Mouse (Mus musculus) thymus, adult 2 months (tissue): Measurements from ENCODE around the gene Tbc1d15. TPM values are rescaled to one million over a fixed set of nuclear protein-coding genes. Genes with fewer than 3 reads are reported as not detected.

Experiments
- DNase-seq: peaks from one replicate; pipeline ENCODE4 v3.0.0; 2021
- H3K27ac ChIP-seq: fragments of 200-500 bp; 2 replicates; pipeline ENCODE4 v1.5.1; 2012; ENCODE audit warnings: low read length, control low read depth; ENCODE audit not compliant: control insufficient read depth, insufficient read depth
- H3K27me3 ChIP-seq: fragments of 200-500 bp; 2 replicates; pipeline ENCODE4 v1.6.1; 2012; ENCODE audit warnings: mild to moderate bottlenecking, low read length, moderate library complexity, mixed read lengths; ENCODE audit not compliant: control insufficient read depth, insufficient read depth
- H3K36me3 ChIP-seq: fragments of 200-500 bp; 2 replicates; pipeline ENCODE4 v1.6.1; 2012; ENCODE audit warnings: mild to moderate bottlenecking, low read length, moderate library complexity; ENCODE audit not compliant: control insufficient read depth, insufficient read depth
- H3K4me1 ChIP-seq: fragments of 200-500 bp; replicated peaks from 2 replicates; pipeline ENCODE4 v1.6.1; 2012; ENCODE audit warnings: low read length; ENCODE audit not compliant: control insufficient read depth, insufficient read depth
- H3K4me3 ChIP-seq: fragments of 200-500 bp; 2 replicates; pipeline ENCODE4 v1.5.1; 2012; ENCODE audit warnings: mild to moderate bottlenecking, low read length, control low read depth, moderate library complexity; ENCODE audit not compliant: control insufficient read depth, insufficient read depth
- CTCF ChIP-seq: fragments of 200-500 bp; IDR thresholded peaks from 2 replicates; pipeline ENCODE4 v1.5.1; 2012; ENCODE audit warnings: mild to moderate bottlenecking, control low read depth, low read length, moderate library complexity, borderline replicate concordance; ENCODE audit not compliant: control insufficient read depth, poor library complexity, insufficient read depth; ENCODE audit errors: extremely low read depth
- POLR2A ChIP-seq: fragments of 200-500 bp; IDR thresholded peaks from 2 replicates; pipeline ENCODE4 v1.6.1; 2012; ENCODE audit warnings: mild to moderate bottlenecking, low read length, control low read depth, moderate library complexity; ENCODE audit not compliant: control insufficient read depth, poor library complexity, insufficient read depth; ENCODE audit errors: extremely low read depth
- WGBS: fragments of 180-500 bp; shearing (Covaris S2); methylation state at CpG from one replicate; pipeline ENCODE4 v1.1.7; 2018; 5-methylcytosine and 5-hydroxymethylcytosine counted together
- polyA plus RNA-seq: library from polyadenylated mRNA; depleted of rRNA; stranded (reverse); fragments of >200 nt; gene quantifications from 2 replicates; pipeline ENCODE4 v1.2.3, GENCODE M21; 2012

The Tbc1d15 gene
- polyA plus RNA-seq, 1 experiment: 8.7 TPM

- TF ChIP-seq CTCF: no peak
- no peak for TF ChIP-seq POLR2A
- no peak overlapping the region for H3K27ac ChIP-seq
- no peak overlapping the region for H3K4me3 ChIP-seq
- H3K27me3 ChIP-seq: no peaks in the 10 kb centered on the region
- peaks cover 34% of the 10 kb centered on the region for H3K36me3 ChIP-seq
- peak; percentile 32 for DNase-seq
- 35% methylated on average over 9 of the region's 9 CpGs for WGBS
- no peaks in the 10 kb centered on the region; the same call in 1 of the 2 replicates for H3K4me1 ChIP-seq
Observed at GRCm38 (mm10) chr10:115235501-115235900, 15.8 kb downstream of the Tbc1d15 start.

- H3K4me1 ChIP-seq: no peaks in the 10 kb centered on the region; the same call in 1 of the 2 replicates
- no peak overlapping the region for H3K27ac ChIP-seq
- H3K4me3 ChIP-seq: no peak overlapping the region
- H3K27me3 ChIP-seq: no peaks in the 10 kb centered on the region
- TF ChIP-seq CTCF: no peak
- TF ChIP-seq POLR2A: no peak
- peaks cover 33% of the 10 kb centered on the region for H3K36me3 ChIP-seq
- WGBS: 81% methylated on average over 3 of the region's 3 CpGs
- no peak for DNase-seq
Observed at GRCm38 (mm10) chr10:115233798-115234197, 17.5 kb downstream of the Tbc1d15 start.

GRCm38 (mm10) chr10:115232513-115232912 is 18.8 kb downstream of the Tbc1d15 start:
- no peaks in the 10 kb centered on the region; the same call in 1 of the 2 replicates for H3K4me1 ChIP-seq
- WGBS: 92% methylated on average over 3 of the region's 3 CpGs
- H3K27me3 ChIP-seq: no peaks in the 10 kb centered on the region
- no peak for TF ChIP-seq POLR2A
- TF ChIP-seq CTCF: no peak
- no peak overlapping the region for H3K4me3 ChIP-seq
- no peak for DNase-seq
- peaks cover 21% of the 10 kb centered on the region for H3K36me3 ChIP-seq
- H3K27ac ChIP-seq: no peak overlapping the region

GRCm38 (mm10) chr10:115229023-115229422 is 22.2 kb downstream of the Tbc1d15 start:
- 98% methylated on average over 9 of the region's 9 CpGs for whole genome bisulfite sequencing
- H3K27ac ChIP-seq: no peak overlapping the region
- peaks cover 15% of the 10 kb centered on the region; the same call in 1 of the 2 replicates for H3K36me3 ChIP-seq

GRCm38 (mm10) chr10:115226586-115226985 is 24.7 kb downstream of the Tbc1d15 start:
- no peak overlapping the region for H3K4me3 ChIP-seq
- 95% methylated on average over 7 of the region's 7 CpGs for WGBS
- no peak overlapping the region for H3K27ac ChIP-seq
- H3K27me3 ChIP-seq: no peaks in the 10 kb centered on the region
- peaks cover 8% of the 10 kb centered on the region; the same call in 1 of the 2 replicates for H3K36me3 ChIP-seq
- no peak for DNase-seq
- no peaks in the 10 kb centered on the region for H3K4me1 ChIP-seq
- TF ChIP-seq POLR2A (no peak), CTCF (no peak)

More at GRCm38 (mm10) chr10:115229023-115229422, 22.2 kb downstream of the Tbc1d15 start:
- TF ChIP-seq POLR2A (no peak), CTCF (no peak)
- no peak for DNase-seq
- Histone ChIP-seq H3K4me1 (no peaks in the 10 kb centered on the region), H3K27me3 (no peaks in the 10 kb centered on the region), H3K4me3 (no peak overlapping the region)

GRCm38 (mm10) chr10:115223845-115224244 is 27.4 kb downstream of the Tbc1d15 start:
- Histone ChIP-seq H3K4me3 (no peak overlapping the region), H3K27me3 (no peaks in the 10 kb centered on the region), H3K4me1 (no peaks in the 10 kb centered on the region), H3K27ac (no peak overlapping the region), H3K36me3 (peaks cover 20% of the 10 kb centered on the region)
- 95% methylated on average over 3 of the region's 3 CpGs for WGBS
- TF ChIP-seq POLR2A: no peak
- TF ChIP-seq CTCF: no peak
- no peak for DNase-seq
